Mouse (Mus musculus) spleen, postnatal 10 days (tissue): ENCODE results near the gene Capn5.

Experiments
- DNase-seq, 2 experiments: peaks; one replicate each; pipeline ENCODE4 v3.0.0; 2021 to 2022; ENCODE audit warnings: low spot score in 2 of 2

The Capn5 gene

GRCm38 (mm10) chr7:98148721-98149407 is 29.2 kb downstream of the Capn5 start:
- DNase-seq = no peak

- DNase-seq = no peak
Measured at GRCm38 (mm10) chr7:98147766-98148165, 30.3 kb downstream of the Capn5 start.

DNA sequence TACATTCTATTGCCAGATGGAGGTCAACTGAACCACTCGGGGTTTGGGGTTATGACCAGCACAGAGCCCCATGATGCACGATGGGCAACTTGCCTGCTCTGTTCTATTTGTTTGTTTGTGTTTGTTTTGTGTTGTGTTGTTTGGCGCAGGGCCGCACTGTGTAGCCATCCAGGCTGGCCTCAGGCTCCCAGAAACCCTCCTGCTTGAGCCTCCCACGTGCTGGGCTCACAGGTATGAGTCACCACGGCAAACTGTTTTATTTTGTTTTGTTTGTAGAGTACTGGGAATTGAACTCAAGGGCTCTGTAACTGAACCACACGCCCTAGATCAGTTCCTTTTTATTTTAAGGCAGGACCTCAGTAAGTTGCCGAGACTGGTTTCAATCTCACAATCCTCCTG is 31.6 kb downstream of the Capn5 start:
- no peak for DNase-seq

DNA sequence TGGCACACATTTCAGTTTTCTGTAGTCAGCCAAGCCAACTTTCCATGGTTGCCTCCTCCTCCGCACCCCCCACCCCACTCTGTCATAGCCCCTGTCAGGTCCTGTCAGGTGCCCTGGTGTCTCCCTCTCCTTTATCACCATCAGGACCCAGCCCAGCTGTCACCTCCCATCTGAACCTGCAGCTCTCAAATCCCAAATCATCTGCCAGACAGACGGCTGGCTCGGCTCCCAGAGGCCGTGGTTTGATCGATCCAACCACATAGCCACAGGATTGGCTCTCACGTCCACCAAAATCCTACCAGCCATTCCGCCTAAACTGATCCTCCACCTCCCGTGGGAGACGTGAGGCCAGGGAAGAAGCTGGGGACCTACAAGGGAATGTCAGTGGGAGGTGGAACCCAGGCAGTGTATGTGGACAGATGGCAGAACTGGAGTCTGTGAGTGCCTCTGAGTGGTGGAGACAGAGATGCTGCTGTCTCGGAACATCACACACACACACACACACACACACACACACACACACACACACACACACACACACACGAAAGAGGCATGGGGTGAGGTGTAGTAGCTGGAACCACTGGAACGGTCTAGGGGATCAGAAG is 32.1 kb downstream of the Capn5 start:
- no peak for DNase-seq

GRCm38 (mm10) chr7:98145402-98145801 is 32.7 kb downstream of the Capn5 start, which contains the start of gene Omp:
Omp (minus strand) TSS chr7:98145502.
- DNase-seq = no peak

DNA sequence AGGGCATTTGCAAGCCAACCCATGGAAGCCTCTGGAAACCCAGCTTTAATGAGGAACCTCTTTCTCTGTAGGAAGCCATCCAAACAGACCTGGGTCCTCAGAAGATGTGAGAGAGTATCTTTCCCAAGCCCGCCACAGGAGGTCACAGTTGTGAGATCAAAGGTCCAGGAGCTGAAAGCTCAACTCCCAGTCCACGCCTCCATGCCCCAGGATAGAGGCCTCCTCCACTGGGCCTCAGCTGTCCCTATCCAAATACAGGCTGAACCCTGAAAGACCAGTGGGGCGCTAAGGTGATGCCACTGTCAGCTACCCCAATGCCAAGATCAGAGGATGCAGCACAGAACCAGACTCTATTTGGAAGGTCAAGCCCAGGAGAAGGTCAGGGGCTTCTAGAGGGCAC is 35.4 kb downstream of the Capn5 start:
- no peak for DNase-seq

DNA sequence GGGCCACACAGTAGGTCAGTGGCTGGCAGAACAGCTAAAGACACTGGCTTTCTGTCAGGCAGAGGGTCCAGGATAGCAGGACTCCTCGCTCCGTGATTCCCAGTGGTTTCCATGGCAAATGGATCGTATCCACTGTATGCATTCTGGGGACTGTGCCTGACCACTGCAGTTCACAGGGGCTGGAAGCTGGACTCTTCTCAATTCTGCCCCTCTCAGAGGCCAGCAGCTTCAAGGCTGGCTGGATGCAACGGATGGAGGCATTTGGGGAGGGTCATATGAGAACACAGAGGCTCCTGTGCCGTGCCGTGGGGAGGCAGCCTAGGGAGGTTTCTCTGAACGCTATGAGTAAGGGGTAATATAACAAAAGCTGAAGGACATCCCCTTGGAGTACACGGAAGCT is 35.8 kb downstream of the Capn5 start:
- DNase-seq = no peak

GRCm38 (mm10) chr7:98141206-98141605 is 36.9 kb downstream of the Capn5 start:
- DNase-seq = peak in 1 of 2 experiments; percentile 61

GRCm38 (mm10) chr7:98140597-98140996 is 37.5 kb downstream of the Capn5 start:
- DNase-seq = no peak

DNA sequence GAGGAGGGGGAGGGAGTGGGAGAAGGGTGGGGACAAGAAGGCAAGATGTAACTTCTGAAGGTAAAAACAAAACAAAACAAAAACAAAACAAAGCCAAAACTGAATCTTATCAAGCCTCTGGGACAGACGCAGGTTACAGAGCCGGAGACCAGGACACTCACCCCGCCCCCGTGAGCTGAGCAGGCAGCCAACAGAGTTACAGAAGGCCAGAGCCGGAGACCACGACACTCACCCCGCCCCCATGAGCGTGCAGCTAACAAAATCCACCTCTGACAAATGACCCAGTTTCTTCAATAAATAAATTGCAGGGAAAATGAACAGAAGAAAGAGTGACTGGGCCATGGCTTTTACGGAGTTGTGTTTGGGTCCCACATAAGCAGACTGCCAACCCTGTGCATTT is 38.9 kb downstream of the Capn5 start:
- DNase-seq = no peak

- DNase-seq = no peak
Measured at GRCm38 (mm10) chr7:98137995-98138394, 40.1 kb downstream of the Capn5 start.

- DNase-seq = no peak
Measured at GRCm38 (mm10) chr7:98137583-98137982, 40.5 kb downstream of the Capn5 start.

- no peak for DNase-seq
Measured at GRCm38 (mm10) chr7:98131751-98132150, 46.3 kb downstream of the Capn5 start.

DNA sequence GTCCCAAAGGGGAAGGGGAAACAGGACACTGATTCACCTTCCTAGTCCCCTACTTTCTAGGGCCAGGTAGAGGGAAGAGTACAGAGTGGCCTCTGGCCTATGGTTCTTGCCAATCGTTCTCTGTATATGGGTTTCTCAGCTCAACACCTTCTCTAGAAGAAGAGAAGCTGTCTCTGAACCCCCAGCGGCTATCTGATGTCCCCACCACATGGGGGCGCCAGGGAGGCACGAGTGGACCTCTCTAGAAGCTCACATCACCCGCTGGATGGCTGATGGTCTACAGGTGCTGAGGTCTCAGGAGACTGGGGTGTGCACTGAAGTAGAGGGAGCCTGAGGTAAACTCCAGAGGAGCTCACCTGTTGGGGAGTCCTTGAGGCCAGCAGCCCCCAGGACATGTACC is 52.6 kb downstream of the Capn5 start:
- DNase-seq = peak in 1 of 2 experiments; percentile 80

DNA sequence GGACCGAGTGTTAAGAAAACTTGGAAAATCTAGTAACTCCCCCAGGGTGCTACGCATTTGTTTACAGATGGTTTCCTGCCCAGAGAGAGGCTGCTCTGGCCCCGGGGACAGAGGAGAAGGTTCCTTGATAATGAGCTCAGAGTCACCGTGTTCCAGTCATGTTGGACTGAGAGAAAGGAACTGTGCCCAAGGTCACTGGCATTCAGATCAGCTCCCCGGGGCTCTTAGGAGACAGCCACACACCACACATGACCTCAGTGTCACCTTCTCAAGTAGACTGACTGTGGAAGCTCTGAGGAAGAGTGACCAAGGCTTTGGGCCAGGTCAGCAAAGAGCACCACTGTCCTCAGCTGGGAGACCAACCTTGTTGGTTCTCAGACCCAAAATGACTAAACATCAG is 53.4 kb downstream of the Capn5 start:
- no peak for DNase-seq

- DNase-seq = no peak
Measured at GRCm38 (mm10) chr7:98121673-98122072, 56.4 kb downstream of the Capn5 start.

DNA sequence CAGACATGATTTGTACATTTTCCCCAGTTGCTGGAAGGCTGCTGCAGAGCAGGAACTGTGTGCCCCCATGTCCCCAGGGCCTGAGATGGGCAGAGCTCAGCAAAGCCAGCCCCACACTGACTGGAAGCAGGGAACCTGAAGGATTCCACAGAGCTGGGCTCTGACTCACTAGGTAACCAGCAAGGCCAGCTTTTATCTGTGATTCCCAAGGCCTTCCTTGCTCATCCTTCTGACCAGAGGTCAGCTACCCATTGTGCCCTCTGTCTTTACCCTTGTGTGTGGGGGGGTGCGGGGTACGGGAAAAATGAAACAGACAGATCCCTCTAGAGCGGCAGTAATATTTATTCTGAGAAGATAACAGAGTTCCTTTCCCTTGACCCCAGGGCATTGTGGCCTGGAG is 56.8 kb downstream of the Capn5 start:
- no peak for DNase-seq

DNA sequence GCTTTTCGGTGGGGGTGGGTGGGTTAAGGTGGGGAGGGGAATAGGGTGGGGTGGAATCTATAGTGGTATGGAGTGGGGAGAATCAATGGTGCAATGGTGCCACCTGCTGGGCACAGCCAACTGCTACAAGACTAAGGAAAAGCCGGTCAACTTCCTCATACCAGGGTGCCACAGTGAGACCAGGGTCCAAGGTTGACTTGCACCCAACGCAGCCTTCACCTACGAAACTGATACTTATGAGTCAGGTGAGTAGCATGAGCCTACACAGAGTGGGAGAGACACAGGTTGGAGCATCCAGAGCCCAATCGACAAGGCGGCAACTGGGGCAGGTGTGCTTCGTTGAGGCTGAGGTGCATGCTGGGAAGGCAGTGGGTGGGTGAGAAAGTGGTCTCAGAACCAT is 57.7 kb downstream of the Capn5 start:
- DNase-seq = peak; percentile 60 to 82

- no peak for DNase-seq
Measured at GRCm38 (mm10) chr7:98119961-98120232, 58.2 kb downstream of the Capn5 start.

DNA sequence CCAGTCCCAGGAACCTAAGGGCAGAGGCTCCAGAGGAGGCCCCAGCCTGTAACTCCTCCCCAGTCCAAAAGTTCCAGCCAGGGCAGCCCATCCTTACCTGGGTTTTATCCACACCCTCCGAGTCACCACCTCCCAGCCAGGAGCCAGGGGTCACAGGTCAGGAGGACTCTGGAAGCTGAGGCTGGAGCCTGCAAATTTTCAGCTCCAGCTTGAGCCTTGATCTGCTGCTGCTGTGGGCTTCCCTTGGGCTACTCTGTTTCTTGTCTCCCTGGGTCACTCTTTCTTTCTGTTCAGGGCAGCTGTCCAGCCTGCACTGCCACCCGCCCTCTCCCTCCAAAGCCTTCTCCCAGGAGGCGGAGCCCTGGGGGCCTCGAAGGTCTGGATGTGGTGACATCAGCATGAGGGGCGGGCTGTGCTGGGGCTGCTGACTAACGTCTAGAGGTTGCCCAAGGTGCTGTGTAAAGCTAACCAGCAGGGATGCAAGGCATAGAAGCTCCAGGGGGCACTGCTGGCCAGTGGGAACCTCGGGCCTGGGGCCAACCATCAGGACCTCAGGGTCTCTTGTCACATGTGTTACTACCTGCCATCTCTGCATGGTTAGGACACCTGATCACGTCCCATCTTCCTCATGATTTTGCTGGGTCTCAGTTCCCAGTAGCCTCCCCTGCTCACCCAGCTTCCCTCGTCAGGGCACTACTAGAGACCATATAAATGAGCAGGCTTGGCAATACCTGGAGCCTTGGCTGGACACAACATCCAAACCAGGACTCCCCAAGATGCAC is 58.7 kb downstream of the Capn5 start, which contains the start of gene Myo7a:
Gene Myo7a, minus strand, starts transcription at position 346 of the 782 bp plus-strand sequence.
- no peak for DNase-seq

- DNase-seq = peak in 1 of 2 experiments; percentile 34
Measured at GRCm38 (mm10) chr7:98117012-98117660, 60.9 kb downstream of the Capn5 start.

DNA sequence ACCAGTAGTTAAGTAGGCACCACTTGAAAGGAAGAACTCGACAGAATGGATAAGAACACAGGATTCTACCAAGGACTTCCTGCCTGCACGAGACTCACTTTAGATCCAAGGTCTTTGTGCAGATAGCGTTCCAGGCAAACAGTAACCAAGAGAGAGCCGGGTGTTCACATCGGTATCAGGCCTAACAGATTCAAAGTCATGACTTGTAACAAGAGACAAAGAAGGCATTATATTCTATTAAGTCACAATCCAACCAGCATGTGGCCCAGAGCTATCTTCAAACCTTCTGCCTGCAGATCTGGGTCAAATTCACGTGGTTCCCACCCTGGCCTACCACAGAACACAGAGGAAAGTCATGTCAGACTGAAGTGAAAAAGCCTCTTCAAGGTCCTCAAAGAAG is 63.4 kb downstream of the Capn5 start:
- no peak for DNase-seq
